Mouse (Mus musculus): ENCODE measurements at regions not wholly inside any gene's neighbourhood (a gene's known extent, or its start where the extent isn't known, plus 50 kb on each side); places are given as distances from the start of the nearest gene placed in this dataset.

DNA sequence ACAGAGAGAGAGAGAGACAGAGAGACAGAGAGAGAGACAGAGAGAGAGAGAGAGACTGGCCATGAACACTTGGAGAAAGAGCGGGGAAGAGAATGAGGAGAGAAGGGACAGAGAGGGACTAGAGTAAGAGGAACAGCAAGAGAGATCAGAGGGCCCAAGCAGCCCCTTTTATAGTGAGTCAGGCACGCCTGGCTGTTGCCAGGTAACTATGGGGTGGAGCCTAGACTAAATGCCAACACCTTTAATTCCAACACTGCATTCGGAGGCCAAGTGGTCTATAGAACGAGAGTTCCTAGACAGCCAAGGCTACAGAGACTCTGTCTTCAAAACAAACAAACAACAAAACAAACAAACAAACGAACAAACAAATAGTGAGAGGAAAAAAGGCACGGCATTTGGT is 148.1 kb downstream of the Foxo1 start:
- Histone ChIP-seq H3K79me2 (ENCODE audit: control insufficient read depth, insufficient read depth, low read length) (no peaks in the 10 kb centered on the region), H3K4me3 (ENCODE audit: insufficient read depth, low read depth, low read length) (no peak overlapping the region), H3K9ac (ENCODE audit: low read depth, low read length) (no peak overlapping the region), H3K4me1 (ENCODE audit: control insufficient read depth, insufficient read depth, low read length) (peaks cover 3% of the 10 kb centered on the region; the same call in 1 of the 2 replicates), H3K27ac (replicated peaks; ENCODE audit: insufficient read depth, low read depth, low read length) (no peak overlapping the region), H3K36me3 (ENCODE audit: control insufficient read depth, insufficient read depth, low read length) (no peaks in the 10 kb centered on the region), H3K27me3 (ENCODE audit: control insufficient read depth, insufficient read depth, low read length) (no peaks in the 10 kb centered on the region)
- TF ChIP-seq POLR2A (IDR thresholded peaks at IDR 0.05; ENCODE audit: extremely low read depth, insufficient read depth, low read length) (no peak), CTCF (IDR thresholded peaks at IDR 0.05; ENCODE audit: low read depth, low read length) (no peak)
- 73% methylated on average over 6 of the region's 6 CpGs for WGBS
- no peak for DNase-seq (ENCODE audit: extremely low read depth, low read depth, low spot score)

DNA sequence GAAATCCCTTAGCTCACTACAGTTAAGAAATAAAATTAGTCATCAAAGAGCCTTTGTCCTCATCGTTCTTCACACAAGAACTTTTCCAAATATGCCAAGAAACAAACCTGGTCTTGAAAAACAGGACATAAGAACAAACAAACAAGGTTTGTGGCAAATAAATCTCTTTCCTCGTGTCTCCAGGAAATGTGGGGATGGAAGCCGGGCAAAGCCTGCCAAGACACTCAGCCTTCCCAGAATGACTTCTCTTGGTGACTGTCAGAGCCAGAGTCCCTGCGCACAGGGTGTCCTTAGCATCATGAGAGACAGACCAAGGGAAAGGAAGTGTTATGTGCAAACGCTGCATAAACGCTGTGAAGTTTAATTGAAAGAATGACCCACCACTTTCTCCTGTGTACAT is 147.2 kb downstream of the Foxo1 start:
- no peak for TF ChIP-seq CTCF (IDR thresholded peaks at IDR 0.05; ENCODE audit: low read depth, low read length)
- TF ChIP-seq POLR2A (IDR thresholded peaks at IDR 0.05; ENCODE audit: extremely low read depth, insufficient read depth, low read length), result no peak
- Histone ChIP-seq H3K36me3 (ENCODE audit: control insufficient read depth, insufficient read depth, low read length) (no peaks in the 10 kb centered on the region), H3K27me3 (ENCODE audit: control insufficient read depth, insufficient read depth, low read length) (no peaks in the 10 kb centered on the region), H3K79me2 (ENCODE audit: control insufficient read depth, insufficient read depth, low read length) (no peaks in the 10 kb centered on the region), H3K27ac (replicated peaks; ENCODE audit: insufficient read depth, low read depth, low read length) (no peak overlapping the region), H3K4me3 (ENCODE audit: insufficient read depth, low read depth, low read length) (no peak overlapping the region), H3K4me1 (ENCODE audit: control insufficient read depth, insufficient read depth, low read length) (peaks cover 3% of the 10 kb centered on the region; the same call in 1 of the 2 replicates), H3K9ac (ENCODE audit: low read depth, low read length) (no peak overlapping the region)
- WGBS, result 50% methylated on average over 6 of the region's 6 CpGs
- no peak for DNase-seq (ENCODE audit: extremely low read depth, low read depth, low spot score)

DNA sequence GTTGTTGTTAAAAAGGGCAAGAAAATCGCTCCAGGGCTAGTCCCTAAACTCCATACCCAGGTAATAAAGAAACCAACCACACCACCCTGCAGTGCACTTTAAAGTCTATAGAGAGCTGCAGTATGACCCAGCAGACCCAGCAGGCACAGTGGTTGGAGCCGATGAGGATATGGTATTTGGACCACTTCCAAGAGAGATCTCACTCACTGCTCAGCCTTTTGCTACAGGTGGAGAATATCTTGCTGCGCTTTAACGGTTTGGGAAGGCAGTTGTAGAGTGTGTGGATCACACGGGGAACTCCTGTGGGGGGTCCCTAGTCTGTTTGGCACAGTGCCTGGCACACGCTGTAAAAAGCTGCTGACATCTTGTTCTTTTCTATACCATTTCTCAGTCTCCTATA is 145.9 kb downstream of the Foxo1 start:
- WGBS, result 60% methylated on average over 6 of the region's 6 CpGs
- TF ChIP-seq POLR2A (IDR thresholded peaks at IDR 0.05; ENCODE audit: extremely low read depth, insufficient read depth, low read length) (no peak), CTCF (IDR thresholded peaks at IDR 0.05; ENCODE audit: low read depth, low read length) (no peak)
- no peak overlapping the region for H3K4me3 ChIP-seq (ENCODE audit: insufficient read depth, low read depth, low read length)
- H3K9ac ChIP-seq (ENCODE audit: low read depth, low read length), result no peak overlapping the region
- no peaks in the 10 kb centered on the region for H3K79me2 ChIP-seq (ENCODE audit: control insufficient read depth, insufficient read depth, low read length)
- DNase-seq (ENCODE audit: extremely low read depth, low read depth, low spot score), result no peak
- peaks cover 3% of the 10 kb centered on the region; the same call in 1 of the 2 replicates for H3K4me1 ChIP-seq (ENCODE audit: control insufficient read depth, insufficient read depth, low read length)
- H3K27ac ChIP-seq (replicated peaks; ENCODE audit: insufficient read depth, low read depth, low read length), result no peak overlapping the region
- no peaks in the 10 kb centered on the region for H3K27me3 ChIP-seq (ENCODE audit: control insufficient read depth, insufficient read depth, low read length)
- H3K36me3 ChIP-seq (ENCODE audit: control insufficient read depth, insufficient read depth, low read length), result no peaks in the 10 kb centered on the region

DNA sequence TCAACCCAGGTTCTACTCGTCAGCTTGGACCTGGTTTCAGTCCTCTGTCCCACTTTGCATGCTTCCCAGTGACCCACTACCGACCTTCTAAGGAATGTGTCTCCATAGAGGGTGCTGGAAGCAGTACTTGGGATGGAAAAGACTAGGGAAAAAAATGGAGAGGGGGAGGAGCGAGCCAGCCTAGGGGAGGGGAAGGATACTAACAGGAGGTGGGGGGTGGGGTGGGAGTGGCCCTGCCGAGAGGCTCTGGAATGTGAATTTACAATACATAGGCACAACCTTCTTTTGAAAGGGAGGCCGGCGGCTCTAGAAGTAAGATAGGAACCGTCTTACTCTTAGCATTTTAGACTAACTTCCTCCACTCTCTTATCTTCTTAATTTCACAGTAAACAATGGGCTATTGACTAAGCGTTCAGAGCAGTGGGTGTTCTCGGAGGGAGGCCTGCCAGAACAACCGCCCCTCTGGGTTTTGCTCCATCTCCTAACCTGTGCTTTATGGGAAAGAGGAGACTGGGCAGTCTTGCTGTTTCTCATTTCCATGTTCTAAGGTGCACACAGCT is 145.1 kb downstream of the Foxo1 start:
- Histone ChIP-seq H3K79me2 (ENCODE audit: control insufficient read depth, insufficient read depth, low read length) (no peaks in the 10 kb centered on the region), H3K9ac (ENCODE audit: low read depth, low read length) (no peak overlapping the region), H3K27ac (replicated peaks; ENCODE audit: insufficient read depth, low read depth, low read length) (no peak overlapping the region; the same call in 1 of the 2 replicates), H3K27me3 (ENCODE audit: control insufficient read depth, insufficient read depth, low read length) (no peaks in the 10 kb centered on the region), H3K4me3 (ENCODE audit: insufficient read depth, low read depth, low read length) (no peak overlapping the region), H3K36me3 (ENCODE audit: control insufficient read depth, insufficient read depth, low read length) (no peaks in the 10 kb centered on the region), H3K4me1 (ENCODE audit: control insufficient read depth, insufficient read depth, low read length) (peaks cover 3% of the 10 kb centered on the region; the same call in 1 of the 2 replicates)
- TF ChIP-seq CTCF (IDR thresholded peaks at IDR 0.05; ENCODE audit: low read depth, low read length) (no peak), POLR2A (IDR thresholded peaks at IDR 0.05; ENCODE audit: extremely low read depth, insufficient read depth, low read length) (no peak)
- WGBS, result 54% methylated on average over 10 of the region's 10 CpGs
- no peak for DNase-seq (ENCODE audit: extremely low read depth, low read depth, low spot score)

DNA sequence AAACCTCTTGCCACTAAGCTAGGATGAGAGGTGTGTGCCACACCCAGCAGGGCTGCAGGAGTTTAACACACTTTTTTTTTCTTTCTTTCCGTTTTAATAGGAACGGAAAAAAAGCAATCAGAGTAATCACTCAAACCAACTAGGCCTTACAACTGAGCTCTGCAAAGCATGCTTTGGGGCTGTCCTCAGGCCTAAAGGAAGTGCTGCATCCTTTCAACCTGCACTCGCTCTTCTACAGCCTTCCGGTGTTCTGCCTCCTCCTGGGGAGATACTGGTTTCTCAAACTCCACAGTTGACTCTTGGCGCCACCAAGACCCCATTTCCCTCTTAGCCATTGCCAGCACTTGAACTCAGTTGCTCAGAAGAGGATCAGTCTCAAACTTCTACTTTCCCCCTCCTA is 143.2 kb downstream of the Foxo1 start:
- Histone ChIP-seq H3K27ac (replicated peaks; ENCODE audit: insufficient read depth, low read depth, low read length) (no peak overlapping the region), H3K4me1 (ENCODE audit: control insufficient read depth, insufficient read depth, low read length) (peaks cover 3% of the 10 kb centered on the region; the same call in 1 of the 2 replicates), H3K27me3 (ENCODE audit: control insufficient read depth, insufficient read depth, low read length) (no peaks in the 10 kb centered on the region), H3K79me2 (ENCODE audit: control insufficient read depth, insufficient read depth, low read length) (no peaks in the 10 kb centered on the region), H3K4me3 (ENCODE audit: insufficient read depth, low read depth, low read length) (no peak overlapping the region), H3K9ac (ENCODE audit: low read depth, low read length) (no peak overlapping the region), H3K36me3 (ENCODE audit: control insufficient read depth, insufficient read depth, low read length) (no peaks in the 10 kb centered on the region)
- WGBS, result 87% methylated on average over 5 of the region's 5 CpGs
- no peak for TF ChIP-seq POLR2A (IDR thresholded peaks at IDR 0.05; ENCODE audit: extremely low read depth, insufficient read depth, low read length)
- TF ChIP-seq CTCF (IDR thresholded peaks at IDR 0.05; ENCODE audit: low read depth, low read length), result no peak
- no peak for DNase-seq (ENCODE audit: extremely low read depth, low read depth, low spot score)

DNA sequence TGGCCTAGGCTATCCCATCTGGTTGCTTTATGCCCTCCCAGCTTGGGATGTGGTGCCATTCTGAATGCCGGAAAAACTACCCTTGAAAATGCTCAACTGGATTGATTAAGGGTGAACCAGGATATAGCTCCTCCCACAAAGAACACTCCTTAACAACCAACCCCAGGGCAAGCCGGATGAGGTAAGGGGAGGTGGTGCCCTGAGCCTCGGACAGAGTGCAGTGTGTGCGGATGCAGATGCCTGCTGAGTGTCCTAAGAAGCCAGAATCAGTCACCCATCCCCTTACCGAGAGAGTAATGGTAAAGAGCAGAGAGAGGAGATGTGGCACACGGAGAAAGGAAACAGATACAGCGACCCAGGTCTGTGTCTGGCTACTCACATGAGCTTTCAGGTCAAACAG is 141.3 kb downstream of the Foxo1 start:
- Histone ChIP-seq H3K9ac (ENCODE audit: low read depth, low read length) (no peak overlapping the region), H3K4me3 (ENCODE audit: insufficient read depth, low read depth, low read length) (no peak overlapping the region), H3K27me3 (ENCODE audit: control insufficient read depth, insufficient read depth, low read length) (no peaks in the 10 kb centered on the region), H3K27ac (replicated peaks; ENCODE audit: insufficient read depth, low read depth, low read length) (no peak overlapping the region), H3K36me3 (ENCODE audit: control insufficient read depth, insufficient read depth, low read length) (no peaks in the 10 kb centered on the region), H3K4me1 (ENCODE audit: control insufficient read depth, insufficient read depth, low read length) (peaks cover 3% of the 10 kb centered on the region; the same call in 1 of the 2 replicates), H3K79me2 (ENCODE audit: control insufficient read depth, insufficient read depth, low read length) (no peaks in the 10 kb centered on the region)
- WGBS, result 86% methylated on average over 7 of the region's 7 CpGs
- no peak for DNase-seq (ENCODE audit: extremely low read depth, low read depth, low spot score)
- TF ChIP-seq POLR2A (IDR thresholded peaks at IDR 0.05; ENCODE audit: extremely low read depth, insufficient read depth, low read length), result no peak
- no peak for TF ChIP-seq CTCF (IDR thresholded peaks at IDR 0.05; ENCODE audit: low read depth, low read length)
